Mouse (Mus musculus) stomach, embryonic 16.5 days (tissue): ENCODE results near the gene B3galt4. TPM values are rescaled to one million over a fixed set of nuclear protein-coding genes. Genes with fewer than 3 reads are reported as not detected.
"Not testable (repeated sequence)": the region's sequence is repeated elsewhere in the genome, so short reads cannot be mapped to it uniquely, and the experiment has no call there.

ENCODE experiments used
- ATAC-seq: fragments of 200-750 bp; cut with Nextera tagmentation; 2 replicates; pipeline ENCODE4 v1.8.0; 2017; ENCODE audit warnings: moderate number of reproducible peaks, moderate TSS enrichment; ENCODE audit not compliant: insufficient read depth, low FRiP score
- H3K27ac ChIP-seq: fragments of 300-500 bp; sonication (generic); 2 replicates; pipeline ENCODE4 v1.5.1; 2014; ENCODE audit warnings: low read length
- H3K27me3 ChIP-seq: fragments of 300-500 bp; sonication (generic); 2 replicates; pipeline ENCODE4 v1.6.1; 2014; ENCODE audit warnings: low read length, control low read depth, mixed read lengths; ENCODE audit not compliant: control insufficient read depth, insufficient read depth
- H3K36me3 ChIP-seq: fragments of 300-500 bp; sonication (generic); 2 replicates; pipeline ENCODE4 v1.6.1; 2014; ENCODE audit warnings: low read length; ENCODE audit not compliant: control insufficient read depth, insufficient read depth
- H3K4me1 ChIP-seq: fragments of 300-500 bp; sonication (generic); 2 replicates; pipeline ENCODE4 v1.6.1; 2014; ENCODE audit warnings: low read length, control low read depth, mixed read lengths; ENCODE audit not compliant: control insufficient read depth, insufficient read depth
- H3K4me2 ChIP-seq: fragments of 300-500 bp; sonication (generic); 2 replicates; pipeline ENCODE4 v1.6.1; 2014; ENCODE audit warnings: low read depth, low read length, mixed read lengths
- H3K4me3 ChIP-seq: fragments of 300-500 bp; sonication (generic); replicated peaks from 2 replicates; pipeline ENCODE4 v1.5.1; 2014; ENCODE audit warnings: mild to moderate bottlenecking, low read length
- H3K9ac ChIP-seq: fragments of 300-500 bp; sonication (generic); 2 replicates; pipeline ENCODE4 v1.6.1; 2014; ENCODE audit warnings: low read length
- H3K9me3 ChIP-seq: fragments of 300-500 bp; sonication (generic); replicated peaks from 2 replicates; pipeline ENCODE4 v1.6.1; 2016; ENCODE audit warnings: low read length, control low read depth; ENCODE audit not compliant: control insufficient read depth
- WGBS: fragments of 180-500 bp; shearing (Covaris S2); extraction: QIAGEN DNeasy Blood & Tissue Kit; methylation state at CpG from one replicate; pipeline ENCODE4 v1.1.7; 2014; 5-methylcytosine and 5-hydroxymethylcytosine counted together
- polyA plus RNA-seq: library from polyadenylated mRNA; unstranded; fragments of >200 nt; fragmentation: Nextera tagmentation; extraction: Ambion mirVana; gene quantifications from 2 replicates; pipeline ENCODE4 v1.2.1, GENCODE M21; 2015

B3galt4 gene
- polyA plus RNA-seq, 1 experiment from 2014 or later = 8.6 TPM

- Histone ChIP-seq H3K36me3 (no peaks in the 10 kb centered on the region), H3K27ac (no peak overlapping the region), H3K9ac (no peak overlapping the region), H3K9me3 (no peaks in the 10 kb centered on the region), H3K4me3 (no peak overlapping the region), H3K4me2 (no peak overlapping the region), H3K4me1 (no peaks in the 10 kb centered on the region), H3K27me3 (no peaks in the 10 kb centered on the region)
- no peak for ATAC-seq
- 29% methylated on average over 10 of the region's 10 CpGs for WGBS
These were observed 40.7 kb upstream of the B3galt4 start for GRCm38 (mm10) chr17:33991788-33992664.

- peaks cover 30% of the 10 kb centered on the region for H3K27me3 ChIP-seq
- not testable (repeated sequence) for H3K9ac ChIP-seq, H3K4me3 ChIP-seq, ATAC-seq, H3K36me3 ChIP-seq, H3K9me3 ChIP-seq, H3K4me1 ChIP-seq, H3K27ac ChIP-seq
- peak overlapping the region; percentile 68; the same call in 1 of the 2 replicates for H3K4me2 ChIP-seq
- WGBS = 7% methylated on average over 8 of the region's 8 CpGs
These were observed 30.8 kb upstream of the B3galt4 start for GRCm38 (mm10) chr17:33982136-33982535.

- peak overlapping the region; percentile 68 for H3K4me2 ChIP-seq
- ATAC-seq = peak; percentile 87
- H3K36me3 ChIP-seq, H3K9me3 ChIP-seq, H3K4me1 ChIP-seq: not testable (repeated sequence)
- H3K27ac ChIP-seq = peak overlapping the region; percentile 46; the same call in 1 of the 2 replicates
- H3K4me3 ChIP-seq = peak overlapping the region; percentile 51
- peaks cover 33% of the 10 kb centered on the region for H3K27me3 ChIP-seq
- H3K9ac ChIP-seq = peak overlapping the region; percentile 73
- under 1% methylated on average over 27 of the region's 27 CpGs for WGBS
These were observed 30.1 kb upstream of the B3galt4 start for GRCm38 (mm10) chr17:33981192-33981909.

GRCm38 (mm10) chr17:33980181-33981035 is 29.1 kb upstream of the B3galt4 start:
- WGBS = 74% methylated on average over 19 of the region's 19 CpGs

GRCm38 (mm10) chr17:33979512-33980050 is 28.3 kb upstream of the B3galt4 start:
- no peaks in the 10 kb centered on the region for H3K9me3 ChIP-seq
- no peak overlapping the region for H3K9ac ChIP-seq
- H3K4me3 ChIP-seq = no peak overlapping the region
- no peak overlapping the region for H3K27ac ChIP-seq
- H3K4me2 ChIP-seq = no peak overlapping the region
- H3K36me3 ChIP-seq = no peaks in the 10 kb centered on the region
- WGBS = 68% methylated on average over 6 of the region's 6 CpGs
- peaks cover 33% of the 10 kb centered on the region for H3K27me3 ChIP-seq
- ATAC-seq = no peak
- H3K4me1 ChIP-seq = peaks cover 8% of the 10 kb centered on the region; the same call in 1 of the 2 replicates

More at GRCm38 (mm10) chr17:33980181-33981035, 29.1 kb upstream of the B3galt4 start:
- Histone ChIP-seq H3K4me3 (no peak overlapping the region), H3K4me1 (peaks cover 8% of the 10 kb centered on the region; the same call in 1 of the 2 replicates), H3K4me2 (peak overlapping the region; percentile 68; the same call in 1 of the 2 replicates), H3K9ac (no peak overlapping the region; the same call in 1 of the 2 replicates), H3K27me3 (peaks cover 33% of the 10 kb centered on the region), H3K36me3 (no peaks in the 10 kb centered on the region), H3K27ac (peak overlapping the region; percentile 6; the same call in 1 of the 2 replicates), H3K9me3 (no peaks in the 10 kb centered on the region)
- ATAC-seq = no peak

- Histone ChIP-seq H3K36me3 (no peaks in the 10 kb centered on the region), H3K4me2 (peak overlapping the region; percentile 63), H3K4me1 (peaks cover 8% of the 10 kb centered on the region; the same call in 1 of the 2 replicates), H3K9me3 (no peaks in the 10 kb centered on the region), H3K4me3 (peak overlapping the region; percentile 47), H3K27ac (0 out of 2 replicates have a peak overlapping the region, but pooled peaks have one; percentile 6), H3K9ac (peak overlapping the region; percentile 65), H3K27me3 (peaks cover 33% of the 10 kb centered on the region)
- ATAC-seq = peak; percentile 82
- under 1% methylated on average over 16 of the region's 17 CpGs for WGBS
These were observed 27.3 kb upstream of the B3galt4 start for GRCm38 (mm10) chr17:33978631-33979031.

GRCm38 (mm10) chr17:33977861-33978557 is 26.7 kb upstream of the B3galt4 start:
- H3K9ac ChIP-seq = peak overlapping the region; percentile 65
- no peaks in the 10 kb centered on the region for H3K36me3 ChIP-seq
- 1% methylated on average over 57 of the region's 57 CpGs for WGBS
- ATAC-seq = peak; percentile 6; the same call in 1 of the 2 replicates
- peak overlapping the region; percentile 47 for H3K4me3 ChIP-seq
- H3K4me1 ChIP-seq = peaks cover 8% of the 10 kb centered on the region; the same call in 1 of the 2 replicates
- no peak overlapping the region for H3K27ac ChIP-seq
- H3K9me3 ChIP-seq = no peaks in the 10 kb centered on the region
- peaks cover 33% of the 10 kb centered on the region for H3K27me3 ChIP-seq
- H3K4me2 ChIP-seq = peak overlapping the region; percentile 63

- Histone ChIP-seq H3K27me3 (peaks cover 15% of the 10 kb centered on the region), H3K4me2 (no peak overlapping the region), H3K4me1 (peaks cover 3% of the 10 kb centered on the region; the same call in 1 of the 2 replicates), H3K27ac (no peak overlapping the region), H3K4me3 (no peak overlapping the region), H3K36me3 (no peaks in the 10 kb centered on the region), H3K9me3 (no peaks in the 10 kb centered on the region), H3K9ac (no peak overlapping the region)
- no peak for ATAC-seq
- WGBS = 59% methylated on average over 3 of the region's 3 CpGs
These were observed 22.3 kb upstream of the B3galt4 start for GRCm38 (mm10) chr17:33973572-33973971.
